Mouse (Mus musculus): ENCODE measurements around the gene Ccdc85c.

DNA sequence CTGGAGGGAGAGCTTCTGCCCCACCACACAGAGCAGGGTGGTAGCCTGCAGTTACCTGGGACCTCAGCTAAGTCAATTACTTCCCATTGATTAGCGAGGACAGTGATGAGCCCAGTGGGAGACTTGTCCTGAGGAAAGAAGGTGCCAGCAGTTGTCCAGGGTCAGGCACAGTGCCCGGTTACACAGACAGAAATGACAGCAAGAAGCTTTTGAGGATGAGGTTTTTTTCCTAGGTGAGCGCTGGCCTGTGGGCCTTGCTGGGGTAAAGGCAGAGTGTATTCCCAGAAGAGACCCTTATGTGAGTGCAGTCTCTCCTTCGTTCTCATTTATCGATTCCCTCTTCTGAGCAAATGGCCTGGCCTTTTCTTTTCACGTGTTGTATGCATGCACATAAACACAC is 41.4 kb upstream of the Ccdc85c start:
- no peak for TF ChIP-seq CTCF (IDR thresholded peaks at IDR 0.05; ENCODE audit: control insufficient read depth, insufficient read depth, insufficient read length)
- TF ChIP-seq MAX (IDR thresholded peaks at IDR 0.05): no peak
- no peak for TF ChIP-seq USF1 (IDR thresholded peaks at IDR 0.05; ENCODE audit: low read depth)
- no peak for TF ChIP-seq MYOD1 (IDR thresholded peaks at IDR 0.05; ENCODE audit: control insufficient read depth, insufficient read length, low read depth)
- TF ChIP-seq CEBPB (IDR thresholded peaks at IDR 0.05; ENCODE audit: low read depth): no peak
